Comparison of ENCODE assay signal across 14 mouse cellular contexts in genomic region chr13:98358424-98359181, GRCm38 (mm10). TPM values are rescaled to one million over a fixed set of nuclear protein-coding genes. Genes with fewer than 3 reads are reported as not detected.
A peak's percentile ranks its signal among the peaks of the same experiment; 100 is the strongest.
DNase-seq lines count a peak whose midpoint lies in the region; ATAC-seq and TF ChIP-seq lines count a peak whose summit lies in the region.
"Had no signal": no experiment of that assay in that cellular context is flagged by ENCODE, and none has a peak within 500 bp of the region (broad histone marks: within the 10 kb centered on the region; RNA-seq: fewer than 3 reads in every experiment).

No protein-coding gene starts in this region.

- H3K27ac ChIP-seq in kidney, embryonic 15.5 days = peak overlapping the region; percentile 66
- H3K27ac ChIP-seq in forebrain, postnatal 0 days (ENCODE audit: low read depth, low read length) = no peak overlapping the region
- H3K27ac ChIP-seq in neural tube, embryonic 13.5 days (replicated peaks) = no peak overlapping the region

- peaks cover 88% of the 10 kb centered on the region for H3K27me3 ChIP-seq in kidney, embryonic 15.5 days
- H3K27me3 ChIP-seq in forebrain, postnatal 0 days (ENCODE audit: insufficient read depth, low read length) = peaks cover 67% of the 10 kb centered on the region
- peaks cover 93% of the 10 kb centered on the region for H3K27me3 ChIP-seq in neural tube, embryonic 13.5 days

- H3K4me2 ChIP-seq in kidney, embryonic 15.5 days = peak overlapping the region; percentile 53
- no peak overlapping the region for H3K4me2 ChIP-seq in forebrain, postnatal 0 days (ENCODE audit: low read depth)
- peak overlapping the region; percentile 42 for H3K4me2 ChIP-seq in neural tube, embryonic 13.5 days

- 6% methylated on average over 23 of the region's 23 CpGs for WGBS in kidney, embryonic 15.5 days
- 4% methylated on average over 23 of the region's 23 CpGs for WGBS in forebrain, postnatal 0 days
- WGBS in neural tube, embryonic 13.5 days = 3% methylated on average over 23 of the region's 23 CpGs

- peaks cover 58% of the 10 kb centered on the region for H3K4me1 ChIP-seq in kidney, embryonic 15.5 days
- H3K4me1 ChIP-seq in forebrain, postnatal 0 days (ENCODE audit: insufficient read depth) = 0 out of 2 replicates have a peak, but pooled peaks cover 4% of the 10 kb centered on the region
- peaks cover 32% of the 10 kb centered on the region for H3K4me1 ChIP-seq in neural tube, embryonic 13.5 days (replicated peaks)

- H3K9me3 ChIP-seq in kidney, embryonic 15.5 days (replicated peaks) = no peaks in the 10 kb centered on the region
- no peaks in the 10 kb centered on the region for H3K9me3 ChIP-seq in forebrain, postnatal 0 days (ENCODE audit: low read length)
- H3K9me3 ChIP-seq in neural tube, embryonic 13.5 days = no peaks in the 10 kb centered on the region

- H3K4me3 ChIP-seq in kidney, embryonic 15.5 days (replicated peaks) = peak overlapping the region; percentile 35
- no peak overlapping the region for H3K4me3 ChIP-seq in forebrain, postnatal 0 days (ENCODE audit: low read depth, low read length)
- peak overlapping the region; percentile 20 for H3K4me3 ChIP-seq in neural tube, embryonic 13.5 days

- H3K9ac ChIP-seq in kidney, embryonic 15.5 days = peak overlapping the region; percentile 24; the same call in 1 of the 2 replicates
- no peak overlapping the region for H3K9ac ChIP-seq in forebrain, postnatal 0 days
- H3K9ac ChIP-seq in neural tube, embryonic 13.5 days = peak overlapping the region; percentile 34

- no peak for ATAC-seq in kidney, embryonic 15.5 days (replicated peaks; ENCODE audit: low FRiP score)
- ATAC-seq in forebrain, postnatal 0 days = no peak
- 0 out of 2 replicates have a peak, but pooled peaks have one; percentile 15 for ATAC-seq in neural tube, embryonic 13.5 days (ENCODE audit: low read depth)
- ATAC-seq in erythroblast, adult 5-6 weeks (replicated peaks; ENCODE audit: low FRiP score, poor library complexity, severe bottlenecking) = no peak
- ATAC-seq: activated CD4-positive, CD25-positive, alpha-beta regulatory T cell, adult 4 months had no signal

- no peaks in the 10 kb centered on the region for H3K36me3 ChIP-seq in kidney, embryonic 15.5 days
- H3K36me3 ChIP-seq in forebrain, postnatal 0 days (ENCODE audit: insufficient read depth) = no peaks in the 10 kb centered on the region
- no peaks in the 10 kb centered on the region for H3K36me3 ChIP-seq in neural tube, embryonic 13.5 days

- no peak for TF ChIP-seq CTCF in forebrain, postnatal 0 days (IDR thresholded peaks at IDR 0.05; ENCODE audit: low read depth)

- DNase-seq in kidney, postnatal 25 days = no peak
- peak; percentile 64 for DNase-seq in embryo, embryonic 10 days (ENCODE audit: low spot score)
- DNase-seq in forebrain, postnatal 0 days = peak; percentile 5
- DNase-seq in right cerebral cortex, postnatal 25 days = no peak
- DNase-seq in lung, postnatal 4 days = no peak
- DNase-seq: cerebellum, postnatal 36 days; left cerebral cortex, postnatal 4 days; right cerebral cortex, adult 18-20 months had no signal

RNA-seq across cellular contexts. Expression of gene Foxd1, which starts 4.6 kb away (rescaled TPM):
- 4.7 and 5.0 TPM in 2 replicates for polyA plus RNA-seq in kidney, embryonic 15.5 days (2015; fragmentation: Nextera tagmentation; extraction: Ambion mirVana)
- 2.0 and 2.2 TPM in 2 replicates for total RNA-seq in forebrain, postnatal 0 days (2014; rRNA removed)
- 0.62 and 0.86 TPM in 2 replicates for polyA plus RNA-seq in forebrain, postnatal 0 days (2015; fragmentation: Nextera tagmentation; extraction: Ambion mirVana)
- polyA plus RNA-seq in neural tube, embryonic 13.5 days (2015; fragmentation: Nextera tagmentation; extraction: Ambion mirVana) = 1.4 and 1.7 TPM in 2 replicates
- total RNA-seq in erythroblast, adult 5-6 weeks (2015; ENCODE audit: low replicate concordance) = not detected in 2 replicates
- total RNA-seq in erythroblast, adult 5-6 weeks (2017; ENCODE audit: low replicate concordance) = not detected in 2 replicates
- total RNA-seq: monocyte, adult 5-6 weeks had no signal
- polyA plus RNA-seq: activated CD4-positive, CD25-positive, alpha-beta regulatory T cell, adult 4 months; lung, embryonic 16.5 days had no signal

RNA-seq across cellular contexts. Expression of gene Btf3, which starts 41.8 kb away (rescaled TPM):
- 689 and 781 TPM in 2 replicates for polyA plus RNA-seq in kidney, embryonic 15.5 days (2015; fragmentation: Nextera tagmentation; extraction: Ambion mirVana)
- total RNA-seq in forebrain, postnatal 0 days (2014; rRNA removed) = 435 and 523 TPM in 2 replicates
- polyA plus RNA-seq in forebrain, postnatal 0 days (2015; fragmentation: Nextera tagmentation; extraction: Ambion mirVana) = 562 and 667 TPM in 2 replicates
- polyA plus RNA-seq in neural tube, embryonic 13.5 days (2015; fragmentation: Nextera tagmentation; extraction: Ambion mirVana) = 615 and 618 TPM in 2 replicates
- 325 and 335 TPM in 2 replicates for total RNA-seq in erythroblast, adult 5-6 weeks (2015; ENCODE audit: low replicate concordance)
- 314 and 425 TPM in 2 replicates for total RNA-seq in erythroblast, adult 5-6 weeks (2017; ENCODE audit: low replicate concordance)

Comparison
In these comparisons a context has a peak if more than half of its experiments do, and no peak if none do; other contexts are left out.
1. DNase-seq: peak in embryo, embryonic 10 days (single experiment) and forebrain, postnatal 0 days (single experiment); none in kidney, postnatal 25 days (0 of 2), right cerebral cortex, postnatal 25 days (single experiment) and lung, postnatal 4 days (0 of 2).